ENCODE assay signal across 8 mouse cellular contexts in genomic region chr2:27289019-27289418, GRCm38 (mm10). TPM values are rescaled to one million over a fixed set of nuclear protein-coding genes. Genes with fewer than 3 reads are reported as not detected.
DNase-seq lines count a peak whose midpoint lies in the region; ATAC-seq and TF ChIP-seq lines count a peak whose summit lies in the region.

No protein-coding gene starts in this region.

- no peaks in the 10 kb centered on the region for H3K27me3 ChIP-seq in embryonic facial prominence, embryonic 15.5 days
- H3K27me3 ChIP-seq in heart, embryonic 16.5 days (ENCODE audit: control insufficient read depth, insufficient read depth, low read length) = no peaks in the 10 kb centered on the region
- no peaks in the 10 kb centered on the region for H3K27me3 ChIP-seq in liver, embryonic 14.5 days (ENCODE audit: control insufficient read depth, insufficient read depth, low read length)
- no peaks in the 10 kb centered on the region for H3K27me3 ChIP-seq in neural tube, embryonic 13.5 days
- H3K27me3 ChIP-seq in stomach, postnatal 0 days (ENCODE audit: control insufficient read depth, insufficient read depth, low read length) = no peaks in the 10 kb centered on the region

- H3K9ac ChIP-seq in embryonic facial prominence, embryonic 15.5 days = no peak overlapping the region
- H3K9ac ChIP-seq in heart, embryonic 16.5 days (ENCODE audit: low read length) = no peak overlapping the region
- no peak overlapping the region for H3K9ac ChIP-seq in liver, embryonic 14.5 days (replicated peaks)
- peak overlapping the region; percentile 56 for H3K9ac ChIP-seq in neural tube, embryonic 13.5 days
- H3K9ac ChIP-seq in stomach, postnatal 0 days (ENCODE audit: low read length) = no peak overlapping the region

- H3K36me3 ChIP-seq in embryonic facial prominence, embryonic 15.5 days = peaks cover 29% of the 10 kb centered on the region; the same call in 1 of the 2 replicates
- H3K36me3 ChIP-seq in heart, embryonic 16.5 days (ENCODE audit: control insufficient read depth, insufficient read depth) = no peaks in the 10 kb centered on the region; the same call in 1 of the 2 replicates
- H3K36me3 ChIP-seq in liver, embryonic 14.5 days (replicated peaks; ENCODE audit: control insufficient read depth, insufficient read depth, low read depth) = no peaks in the 10 kb centered on the region
- peaks cover 63% of the 10 kb centered on the region for H3K36me3 ChIP-seq in neural tube, embryonic 13.5 days
- no peaks in the 10 kb centered on the region; the same call in 1 of the 2 replicates for H3K36me3 ChIP-seq in stomach, postnatal 0 days (ENCODE audit: control insufficient read depth, insufficient read depth, low read length)

- H3K4me1 ChIP-seq in embryonic facial prominence, embryonic 15.5 days = peaks cover 8% of the 10 kb centered on the region
- peaks cover 3% of the 10 kb centered on the region; the same call in 1 of the 2 replicates for H3K4me1 ChIP-seq in heart, embryonic 16.5 days (ENCODE audit: control insufficient read depth, insufficient read depth, low read length)
- no peaks in the 10 kb centered on the region for H3K4me1 ChIP-seq in liver, embryonic 14.5 days (replicated peaks; ENCODE audit: control insufficient read depth in 2 of 2, insufficient read depth in 2 of 2, low read length in 1 of 2)
- peaks cover 17% of the 10 kb centered on the region for H3K4me1 ChIP-seq in neural tube, embryonic 13.5 days (replicated peaks)
- H3K4me1 ChIP-seq in stomach, postnatal 0 days (replicated peaks; ENCODE audit: control insufficient read depth, insufficient read depth) = no peaks in the 10 kb centered on the region

- TF ChIP-seq EP300 in liver, embryonic 14.5 days (IDR thresholded peaks at IDR 0.05; ENCODE audit: low read depth) = no peak
- TF ChIP-seq EP300 in stomach, postnatal 0 days (optimal IDR thresholded peaks at IDR 0.05) = no peak

- no peaks in the 10 kb centered on the region for H3K9me3 ChIP-seq in embryonic facial prominence, embryonic 15.5 days (replicated peaks)
- no peaks in the 10 kb centered on the region for H3K9me3 ChIP-seq in heart, embryonic 16.5 days (replicated peaks; ENCODE audit: control insufficient read depth, low read length)
- H3K9me3 ChIP-seq in liver, embryonic 14.5 days (ENCODE audit: control insufficient read depth, low read length) = no peaks in the 10 kb centered on the region
- no peaks in the 10 kb centered on the region for H3K9me3 ChIP-seq in neural tube, embryonic 13.5 days
- no peaks in the 10 kb centered on the region for H3K9me3 ChIP-seq in stomach, postnatal 0 days (ENCODE audit: control insufficient read depth, low read length)

- H3K4me3 ChIP-seq in embryonic facial prominence, embryonic 15.5 days (replicated peaks) = no peak overlapping the region
- H3K4me3 ChIP-seq in heart, embryonic 16.5 days (ENCODE audit: low read length) = no peak overlapping the region
- H3K4me3 ChIP-seq in liver, embryonic 14.5 days (ENCODE audit: insufficient read depth in 1 of 2, low read depth in 2 of 2, low read length in 2 of 2) = no peak overlapping the region
- no peak overlapping the region for H3K4me3 ChIP-seq in neural tube, embryonic 13.5 days
- no peak overlapping the region for H3K4me3 ChIP-seq in stomach, postnatal 0 days (ENCODE audit: low read depth, low read length)

- H3K27ac ChIP-seq in embryonic facial prominence, embryonic 15.5 days (replicated peaks) = no peak overlapping the region; the same call in 1 of the 2 replicates
- H3K27ac ChIP-seq in heart, embryonic 16.5 days (ENCODE audit: low read length) = peak overlapping the region; percentile 52
- H3K27ac ChIP-seq in liver, embryonic 14.5 days = no peak overlapping the region
- peak overlapping the region; percentile 85 for H3K27ac ChIP-seq in neural tube, embryonic 13.5 days (replicated peaks)
- H3K27ac ChIP-seq in stomach, postnatal 0 days (replicated peaks) = peak overlapping the region; percentile 36; the same call in 1 of the 2 replicates

- ATAC-seq in embryonic facial prominence, embryonic 15.5 days (ENCODE audit: insufficient number of reproducible peaks, low FRiP score, low TSS enrichment, low read depth) = peak; percentile 29; the same call in 1 of the 2 replicates
- ATAC-seq in heart, embryonic 16.5 days (replicated peaks; ENCODE audit: extremely low read depth, insufficient read depth, low FRiP score) = peak; percentile 57
- ATAC-seq in liver, embryonic 14.5 days (ENCODE audit: insufficient read depth) = no peak
- ATAC-seq in neural tube, embryonic 13.5 days (ENCODE audit: low read depth) = peak; percentile 69
- peak; percentile 16; the same call in 1 of the 2 replicates for ATAC-seq in stomach, postnatal 0 days (ENCODE audit: low FRiP score, low TSS enrichment)

- peak; percentile 81 for TF ChIP-seq CTCF in liver, embryonic 14.5 days (IDR thresholded peaks at IDR 0.05; ENCODE audit: low read depth)
- TF ChIP-seq CTCF in stomach, postnatal 0 days (IDR thresholded peaks at IDR 0.05; ENCODE audit: low read depth) = peak; percentile 94

- no peak overlapping the region for H3K4me2 ChIP-seq in embryonic facial prominence, embryonic 15.5 days (replicated peaks)
- no peak overlapping the region for H3K4me2 ChIP-seq in heart, embryonic 16.5 days (ENCODE audit: low read depth, low read length)
- no peak overlapping the region for H3K4me2 ChIP-seq in liver, embryonic 14.5 days (ENCODE audit: low read depth)
- H3K4me2 ChIP-seq in neural tube, embryonic 13.5 days = no peak overlapping the region
- H3K4me2 ChIP-seq in stomach, postnatal 0 days (replicated peaks; ENCODE audit: low read depth) = no peak overlapping the region

- peak; percentile 87 for DNase-seq in CD4-positive, CD25-positive, alpha-beta regulatory T cell, adult 2 months (ENCODE audit: low read depth, low spot score)
- DNase-seq in adrenal gland, postnatal 4 days (ENCODE audit: low spot score in 2 of 2) = peak; percentile 30 to 81
- DNase-seq in kidney, postnatal 14 days = peak; percentile 88
- peak; percentile 30 to 41 (median 38) for DNase-seq in liver, embryonic 14.5 days (ENCODE audit: low read depth in 3 of 3, low spot score in 3 of 3)
- peak; percentile 79 for DNase-seq in stomach, postnatal 0 days (ENCODE audit: low spot score)

- 10% methylated on average over 3 of the region's 3 CpGs for WGBS in embryonic facial prominence, embryonic 15.5 days
- 14% methylated on average over 3 of the region's 3 CpGs for WGBS in heart, embryonic 16.5 days
- WGBS in liver, embryonic 14.5 days (ENCODE audit: insufficient replicate concordance) = 13% methylated on average over 3 of the region's 3 CpGs
- 16% methylated on average over 3 of the region's 3 CpGs for WGBS in neural tube, embryonic 13.5 days
- WGBS in stomach, postnatal 0 days = 8% methylated on average over 3 of the region's 3 CpGs

RNA-seq across cellular contexts. Expression of gene Sardh, which starts 40.9 kb away (rescaled TPM):
- 10 to 100 TPM; 33.3 to 44.3 TPM for total RNA-seq in adrenal gland, postnatal 4 days (2021)
- 6.3 and 8.5 TPM in 2 replicates for polyA plus RNA-seq in embryonic facial prominence, embryonic 15.5 days (2015; fragmentation: Nextera tagmentation; extraction: Ambion mirVana)
- polyA plus RNA-seq in heart, embryonic 16.5 days (2015; fragmentation: Nextera tagmentation; extraction: Ambion mirVana) = 19.3 and 24.5 TPM in 2 replicates
- polyA plus RNA-seq in liver, embryonic 14.5 days (2012; rRNA removed) = 18.1 and 21.9 TPM in 2 replicates
- 25.9 and 34.9 TPM in 2 replicates for polyA plus RNA-seq in liver, embryonic 14.5 days (2014; fragmentation: Nextera tagmentation; extraction: Ambion mirVana)
- polyA plus RNA-seq in neural tube, embryonic 13.5 days (2015; fragmentation: Nextera tagmentation; extraction: Ambion mirVana) = 5.0 and 6.3 TPM in 2 replicates
- polyA plus RNA-seq in stomach, postnatal 0 days (2015; fragmentation: Nextera tagmentation; extraction: Ambion mirVana) = 7.2 and 8.9 TPM in 2 replicates

Comparison
In these comparisons a context has a peak if more than half of its experiments do, and no peak if none do; other contexts are left out.
1. DNase-seq: peak in every context shown above with its lines; median percentile 88 in kidney, postnatal 14 days; 87 in CD4-positive, CD25-positive, alpha-beta regulatory T cell, adult 2 months; 79 in stomach, postnatal 0 days; 56 in adrenal gland, postnatal 4 days; 38 in liver, embryonic 14.5 days.
2. H3K27ac ChIP-seq: peak in heart, embryonic 16.5 days (single experiment), neural tube, embryonic 13.5 days (single experiment) and stomach, postnatal 0 days (single experiment); none in embryonic facial prominence, embryonic 15.5 days (single experiment) and liver, embryonic 14.5 days (single experiment).